Mouse (Mus musculus): ENCODE results near the gene Rcan1. TPM values are rescaled to one million over a fixed set of nuclear protein-coding genes. Genes with fewer than 3 reads are reported as not detected.
"Not testable (repeated sequence)": the region's sequence is repeated elsewhere in the genome, so short reads cannot be mapped to it uniquely, and the experiment has no call there.

Rcan1 gene
- 12.8 and 13.6 TPM in 2 replicates for polyA plus RNA-seq (2012; rRNA removed)

- WGBS: 77% methylated on average over 6 of the region's 6 CpGs
- no peak for DNase-seq (ENCODE audit: low read depth, low spot score)
Measured at GRCm38 (mm10) chr16:92470706-92471105, at the start of gene Rcan1. TSS of gene Rcan1 (minus strand) at chr16:92470867.

GRCm38 (mm10) chr16:92519820-92520492, 49.3 kb upstream of the Rcan1 start:
- no peak for DNase-seq (ENCODE audit: low read depth, low spot score)
- 35% methylated on average over 13 of the region's 13 CpGs for WGBS

GRCm38 (mm10) chr16:92518718-92519117, 48.1 kb upstream of the Rcan1 start:
- 54% methylated on average over 4 of the region's 4 CpGs for WGBS
- no peak for DNase-seq (ENCODE audit: low read depth, low spot score)

DNA sequence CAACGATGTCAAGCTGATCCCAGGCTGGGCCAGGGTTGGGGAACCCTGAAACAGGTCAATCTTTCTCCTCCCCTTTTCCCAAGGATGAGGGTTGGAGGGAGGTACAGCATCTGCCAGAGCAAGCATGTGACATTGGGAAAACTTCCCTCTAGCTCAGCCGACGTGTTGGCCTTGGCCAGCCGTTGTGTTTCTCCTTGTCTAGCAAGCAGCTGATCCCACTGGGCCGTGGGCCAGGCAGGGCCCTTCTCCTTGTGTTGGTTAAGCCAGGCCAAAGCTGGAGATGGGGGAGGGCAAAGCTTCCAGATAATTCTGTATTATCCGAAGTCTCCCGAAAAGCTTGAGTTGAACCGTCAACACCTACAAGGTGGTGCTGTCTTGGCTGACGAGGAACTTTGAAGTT, 45.5 kb upstream of the Rcan1 start:
- 68% methylated on average over 9 of the region's 9 CpGs for WGBS
- DNase-seq (ENCODE audit: low read depth, low spot score): no peak

GRCm38 (mm10) chr16:92514896-92515295, 44.2 kb upstream of the Rcan1 start:
- 82% methylated on average over 9 of the region's 9 CpGs for WGBS
- not testable (repeated sequence) for DNase-seq (ENCODE audit: low read depth, low spot score)

- 62% methylated on average over 5 of the region's 5 CpGs for WGBS
- DNase-seq (ENCODE audit: low read depth, low spot score): no peak
Measured at GRCm38 (mm10) chr16:92511773-92512391, 41.2 kb upstream of the Rcan1 start.

- DNase-seq (ENCODE audit: low read depth, low spot score): no peak
Measured at GRCm38 (mm10) chr16:92510835-92511772, 40.4 kb upstream of the Rcan1 start.

GRCm38 (mm10) chr16:92507573-92507972, 36.9 kb upstream of the Rcan1 start:
- 91% methylated on average over 4 of the region's 4 CpGs for WGBS

More at GRCm38 (mm10) chr16:92510835-92511772, 40.4 kb upstream of the Rcan1 start:
- 77% methylated on average over 13 of the region's 13 CpGs for WGBS

GRCm38 (mm10) chr16:92503105-92503504, 32.4 kb upstream of the Rcan1 start:
- DNase-seq (ENCODE audit: low read depth, low spot score): no peak
- 67% methylated on average over 5 of the region's 5 CpGs for WGBS

More at GRCm38 (mm10) chr16:92507573-92507972, 36.9 kb upstream of the Rcan1 start:
- no peak for DNase-seq (ENCODE audit: low read depth, low spot score)

- DNase-seq (ENCODE audit: low read depth, low spot score): no peak
- 36% methylated on average over 8 of the region's 8 CpGs for WGBS
Measured at GRCm38 (mm10) chr16:92500534-92500933, 29.9 kb upstream of the Rcan1 start.

DNA sequence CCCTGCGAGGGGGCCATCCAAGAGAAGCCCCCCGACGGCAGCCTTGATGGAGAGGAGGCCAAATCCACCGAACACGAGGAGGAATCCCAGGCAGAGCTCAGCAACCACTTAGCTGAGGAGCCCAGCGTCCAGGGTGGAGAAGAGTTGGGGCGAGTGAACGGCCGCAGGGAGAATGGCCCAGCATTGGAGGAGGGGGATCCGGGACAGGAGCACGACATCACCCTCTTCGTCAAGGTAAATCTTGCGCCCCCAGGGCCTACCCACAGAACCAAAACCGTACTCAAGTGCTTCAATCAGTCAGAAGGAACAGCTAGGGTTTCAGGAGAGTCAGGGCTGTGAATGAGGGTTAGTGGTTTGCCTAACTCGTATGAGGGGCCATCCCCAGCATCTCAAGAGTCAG, 28.7 kb upstream of the Rcan1 start:
- WGBS: 12% methylated on average over 15 of the region's 15 CpGs
- no peak for DNase-seq (ENCODE audit: low read depth, low spot score)

DNA sequence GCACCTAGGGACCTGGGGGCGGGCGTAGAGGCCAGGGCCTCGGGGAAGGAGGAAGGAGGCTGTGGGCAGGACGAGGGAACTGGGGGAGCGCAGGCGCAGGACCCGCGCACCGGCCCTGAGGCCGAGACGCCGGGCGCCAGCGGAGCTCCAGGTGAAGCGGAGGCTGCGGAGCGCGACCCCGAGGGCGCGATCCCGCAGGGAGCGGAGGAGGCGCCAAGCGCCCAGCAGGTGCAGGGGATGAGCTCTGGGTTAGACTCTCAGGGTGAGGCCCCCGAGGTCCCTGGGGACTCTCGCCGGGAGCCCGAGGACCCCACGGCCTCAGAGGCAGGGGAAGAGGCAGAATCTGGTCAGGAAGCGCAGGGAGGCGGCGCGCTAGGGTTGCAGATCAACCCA, 27.9 kb upstream of the Rcan1 start:
- DNase-seq (ENCODE audit: low read depth, low spot score): no peak
- WGBS: 1% methylated on average over 34 of the region's 34 CpGs

GRCm38 (mm10) chr16:92497851-92498588, 27.4 kb upstream of the Rcan1 start:
- no peak for DNase-seq (ENCODE audit: low read depth, low spot score)
- 13% methylated on average over 26 of the region's 26 CpGs for WGBS

- DNase-seq (ENCODE audit: low read depth, low spot score): no peak
- 44% methylated on average over 9 of the region's 9 CpGs for WGBS
Measured at GRCm38 (mm10) chr16:92489356-92489755, 18.7 kb upstream of the Rcan1 start.

GRCm38 (mm10) chr16:92488456-92488855, 17.8 kb upstream of the Rcan1 start:
- DNase-seq (ENCODE audit: low read depth, low spot score): no peak
- 83% methylated on average over 5 of the region's 5 CpGs for WGBS

DNA sequence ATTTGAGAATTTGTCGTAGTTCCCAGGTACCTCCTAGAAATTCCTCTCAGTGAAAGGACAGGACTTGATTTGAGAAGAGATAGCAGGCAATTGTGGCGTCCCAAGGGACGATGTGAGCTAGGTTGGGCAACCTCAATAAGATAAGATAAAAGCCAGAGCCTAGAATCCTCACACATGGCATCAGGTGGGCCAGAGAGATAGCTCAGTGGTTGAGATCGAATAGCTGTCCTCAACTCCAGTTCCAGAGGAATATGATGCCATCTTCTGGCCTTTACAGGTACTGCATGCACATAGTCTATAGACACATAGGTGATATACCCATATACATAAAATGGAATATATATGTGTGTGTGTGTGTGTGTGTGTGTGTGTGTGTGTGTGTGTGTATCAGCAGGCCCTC, 16.8 kb upstream of the Rcan1 start:
- DNase-seq (ENCODE audit: low read depth, low spot score): no peak
- 69% methylated on average over 4 of the region's 4 CpGs for WGBS

GRCm38 (mm10) chr16:92487086-92487485, 16.4 kb upstream of the Rcan1 start:
- no peak for DNase-seq (ENCODE audit: low read depth, low spot score)

DNA sequence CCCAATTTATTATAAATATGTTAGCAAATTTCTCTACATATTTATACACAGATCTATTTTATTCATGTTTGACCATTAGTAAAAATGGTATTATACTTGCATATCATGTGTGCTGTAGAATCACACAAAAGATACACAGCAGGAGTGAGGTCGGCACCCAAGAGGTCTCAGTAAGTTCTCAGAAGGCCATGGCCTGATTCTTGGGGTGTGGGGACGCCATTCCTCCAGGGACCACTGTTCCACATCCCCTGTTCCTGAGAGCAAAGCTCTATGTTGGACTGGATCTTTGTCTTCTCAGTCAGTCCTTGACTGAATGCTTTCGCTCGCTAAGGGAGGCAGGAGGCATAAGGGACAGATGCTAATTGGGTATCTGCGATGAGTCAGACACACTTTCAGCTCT, 14.8 kb upstream of the Rcan1 start, which contains the start of gene Clic6:
TSS of gene Clic6 (plus strand) at position 301 of the 400 bp plus-strand sequence.
- 90% methylated on average over 5 of the region's 5 CpGs for WGBS
- no peak for DNase-seq (ENCODE audit: low read depth, low spot score)

More at GRCm38 (mm10) chr16:92487086-92487485, 16.4 kb upstream of the Rcan1 start:
- 57% methylated on average over 6 of the region's 6 CpGs for WGBS

GRCm38 (mm10) chr16:92478561-92479150, 8.0 kb upstream of the Rcan1 start:
- no peak for DNase-seq (ENCODE audit: low read depth, low spot score)
- 14% methylated on average over 23 of the region's 23 CpGs for WGBS

All from large intestine, adult 2 months (tissue).